Mouse (Mus musculus) ES-Bruce4 (cell line): ENCODE measurements around the gene Gm49337.

Experiments used
- CTCF ChIP-seq: IDR thresholded peaks from one replicate; pipeline ENCODE4 v1.8.1; 2011; ENCODE audit warnings: low read depth, low read length
- POLR2A ChIP-seq: IDR thresholded peaks from one replicate; pipeline ENCODE4 v1.8.1; 2011; ENCODE audit warnings: low read length; ENCODE audit not compliant: insufficient read depth

GRCm38 (mm10) chr4:116243377-116243776, 70.2 kb downstream of the Gm49337 start:
- TF ChIP-seq CTCF, result no peak
- no peak for TF ChIP-seq POLR2A
